Mouse (Mus musculus): ENCODE results near the gene Hs6st2.

- TF ChIP-seq POLR2A (IDR thresholded peaks at IDR 0.05; ENCODE audit: control insufficient read depth, low read depth, low read length) (no peak), CTCF (IDR thresholded peaks at IDR 0.05; ENCODE audit: control insufficient read depth, insufficient read depth, insufficient replicate concordance, low read depth, low read length) (no peak)
These were observed 50.3 kb downstream of the Hs6st2 start for GRCm38 (mm10) chrX:51631376-51631775.

Measured in testis, adult 2 months (tissue).